Comparison of ENCODE assay signal across 10 mouse cellular contexts in the genomic region with DNA sequence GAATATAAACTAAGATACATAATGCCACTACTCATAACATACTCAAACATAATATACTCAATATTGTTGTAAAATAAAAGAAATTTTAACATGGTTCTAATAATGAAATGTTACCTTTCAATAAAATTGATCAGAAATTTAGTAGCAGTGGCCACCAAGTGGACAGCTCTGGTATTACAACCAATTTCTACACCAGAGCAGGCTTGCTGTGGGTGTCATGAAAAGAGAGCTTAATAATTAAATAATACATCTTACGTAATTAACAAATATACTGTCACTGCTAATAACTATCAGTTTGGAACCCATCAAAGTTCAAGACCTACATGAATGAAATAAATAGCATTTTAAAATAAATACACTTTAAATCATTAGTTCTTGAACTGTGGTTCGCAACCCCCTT.
DNase-seq lines count a peak whose midpoint lies in the region; ATAC-seq and TF ChIP-seq lines count a peak whose summit lies in the region.
"Had no signal": no experiment of that assay in that cellular context is flagged by ENCODE, and none has a peak within 500 bp of the region (broad histone marks: within the 10 kb centered on the region; RNA-seq: fewer than 3 reads in every experiment).

No protein-coding gene starts in this region.

- WGBS in hindbrain, embryonic 10.5 days, result 68% methylated on average over 2 of the region's 2 CpGs
- WGBS in hindbrain, embryonic 16.5 days, result 61% methylated on average over 2 of the region's 2 CpGs

- no peak overlapping the region for H3K27ac ChIP-seq in hindbrain, embryonic 10.5 days
- no peak overlapping the region for H3K27ac ChIP-seq in hindbrain, embryonic 16.5 days (ENCODE audit: low read depth, low read length)
- H3K27ac ChIP-seq: embryonic facial prominence, embryonic 13.5 days; liver, embryonic 15.5 days had no signal

- H3K9ac ChIP-seq in hindbrain, embryonic 16.5 days (ENCODE audit: low read depth, low read length), result no peak overlapping the region
- H3K9ac ChIP-seq: embryonic facial prominence, embryonic 13.5 days; liver, embryonic 15.5 days had no signal

- peak; percentile 68 for TF ChIP-seq CTCF in E14TG2a.4 (conservative IDR thresholded peaks at IDR 0.05; ENCODE audit: low read length)

- H3K36me3 ChIP-seq in hindbrain, embryonic 10.5 days, result no peaks in the 10 kb centered on the region
- H3K36me3 ChIP-seq in hindbrain, embryonic 16.5 days (ENCODE audit: control insufficient read depth, insufficient read depth, low read length), result no peaks in the 10 kb centered on the region
- no peaks in the 10 kb centered on the region for H3K36me3 ChIP-seq in E14TG2a.4 (ENCODE audit: insufficient read depth, low read length)
- H3K36me3 ChIP-seq: embryonic facial prominence, embryonic 13.5 days; liver, embryonic 15.5 days had no signal

- no peak overlapping the region for H3K4me2 ChIP-seq in hindbrain, embryonic 16.5 days (ENCODE audit: low read length)
- H3K4me2 ChIP-seq: embryonic facial prominence, embryonic 13.5 days; liver, embryonic 15.5 days had no signal

- peaks cover 7% of the 10 kb centered on the region; the same call in 1 of the 2 replicates for H3K9me3 ChIP-seq in hindbrain, embryonic 10.5 days
- H3K9me3 ChIP-seq in hindbrain, embryonic 16.5 days (ENCODE audit: control insufficient read depth, low read length), result peaks cover 5% of the 10 kb centered on the region; the same call in 1 of the 2 replicates
- no peaks in the 10 kb centered on the region for H3K9me3 ChIP-seq in E14TG2a.4 (ENCODE audit: low read length)
- H3K9me3 ChIP-seq: embryonic facial prominence, embryonic 13.5 days; liver, embryonic 15.5 days had no signal

- no peaks in the 10 kb centered on the region for H3K27me3 ChIP-seq in hindbrain, embryonic 10.5 days (ENCODE audit: insufficient read depth, poor library complexity, severe bottlenecking)
- no peaks in the 10 kb centered on the region for H3K27me3 ChIP-seq in hindbrain, embryonic 16.5 days (replicated peaks; ENCODE audit: control insufficient read depth, insufficient read depth, low read length)
- H3K27me3 ChIP-seq in E14TG2a.4 (ENCODE audit: insufficient read depth, low read length), result no peaks in the 10 kb centered on the region
- H3K27me3 ChIP-seq: embryonic facial prominence, embryonic 13.5 days; liver, embryonic 15.5 days had no signal

- ATAC-seq in hindbrain, embryonic 16.5 days, result no peak

- peak; percentile 8 for DNase-seq in hindbrain, embryonic 10.5 days (ENCODE audit: low spot score)
- peak; percentile 2 to 49 for DNase-seq in adrenal gland, postnatal 36 days
- peak; percentile 17 to 63 for DNase-seq in frontal cortex, postnatal 36 days (ENCODE audit: low spot score in 2 of 2)
- DNase-seq in layer of hippocampus, postnatal 36 days, result peak; percentile 14 to 29
- DNase-seq in retina, postnatal 7 days (ENCODE audit: low read depth, low spot score), result peak; percentile 23
- DNase-seq in T-cell, adult 2 months (ENCODE audit: low spot score), result no peak

- H3K4me3 ChIP-seq in hindbrain, embryonic 10.5 days, result no peak overlapping the region
- no peak overlapping the region for H3K4me3 ChIP-seq in hindbrain, embryonic 16.5 days (ENCODE audit: low read length)
- no peak overlapping the region for H3K4me3 ChIP-seq in E14TG2a.4 (replicated peaks; ENCODE audit: low read length)
- H3K4me3 ChIP-seq: embryonic facial prominence, embryonic 13.5 days; liver, embryonic 15.5 days had no signal

- H3K4me1 ChIP-seq in hindbrain, embryonic 10.5 days (replicated peaks), result no peaks in the 10 kb centered on the region
- H3K4me1 ChIP-seq in hindbrain, embryonic 16.5 days (ENCODE audit: control insufficient read depth, insufficient read depth, low read depth, low read length), result no peaks in the 10 kb centered on the region
- no peaks in the 10 kb centered on the region for H3K4me1 ChIP-seq in E14TG2a.4 (replicated peaks; ENCODE audit: low read depth, low read length)
- H3K4me1 ChIP-seq: embryonic facial prominence, embryonic 13.5 days; liver, embryonic 15.5 days had no signal
